Mouse (Mus musculus) bone marrow, adult 2 months (tissue): ENCODE data around the gene Igfbp6. TPM values are rescaled to one million over a fixed set of nuclear protein-coding genes. Genes with fewer than 3 reads are reported as not detected.
"Not testable (repeated sequence)": the region's sequence is repeated elsewhere in the genome, so short reads cannot be mapped to it uniquely, and the experiment has no call there.

Source experiments
- H3K27ac ChIP-seq: fragments of 200-500 bp; 2 replicates; pipeline ENCODE4 v1.5.1; 2012; ENCODE audit warnings: low read depth, mild to moderate bottlenecking, control low read depth, inconsistent platforms, low read length; ENCODE audit not compliant: control insufficient read depth, poor library complexity, insufficient read depth
- H3K4me1 ChIP-seq: fragments of 200-500 bp; 2 replicates; pipeline ENCODE4 v1.6.1; 2011; ENCODE audit warnings: low read length; ENCODE audit not compliant: control insufficient read depth, insufficient read depth
- H3K4me3 ChIP-seq: fragments of 200-500 bp; replicated peaks from 2 replicates; pipeline ENCODE3; 2011; ENCODE audit warnings: mild to moderate bottlenecking, low read depth, low read length, control low read depth; ENCODE audit not compliant: control insufficient read depth
- CTCF ChIP-seq: fragments of 200-500 bp; IDR thresholded peaks from 2 replicates; pipeline ENCODE4 v1.5.1; 2011; ENCODE audit warnings: low read length, control low read depth; ENCODE audit not compliant: control insufficient read depth, insufficient read depth
- POLR2A ChIP-seq: fragments of 200-500 bp; IDR thresholded peaks from 2 replicates; pipeline ENCODE4 v1.6.1; 2011; ENCODE audit warnings: low read depth, mild to moderate bottlenecking, control low read depth, low read length, borderline replicate concordance; ENCODE audit not compliant: control insufficient read depth
- WGBS: fragments of 180-500 bp; shearing (Covaris S2); methylation state at CpG from one replicate; pipeline ENCODE4 v1.1.7; 2018; 5-methylcytosine and 5-hydroxymethylcytosine counted together
- polyA plus RNA-seq: library from polyadenylated mRNA; stranded (reverse); fragments of >200 nt; gene quantifications from 2 replicates; pipeline ENCODE4 v1.2.4, GENCODE M21; 2011; ENCODE audit warnings: low replicate concordance; ENCODE audit not compliant: missing spikeins, insufficient read depth, insufficient read length

Gene Igfbp6
- polyA plus RNA-seq, 1 experiment, result not detected

- WGBS, result 11% methylated on average over 20 of the region's 20 CpGs
- peaks cover 4% of the 10 kb centered on the region; the same call in 1 of the 2 replicates for H3K4me1 ChIP-seq
- peak within 1 kb of the TSS; percentile 80 for H3K27ac ChIP-seq
- peak within 1 kb of the TSS; percentile 56 for H3K4me3 ChIP-seq
- TF ChIP-seq POLR2A, result no peak
- no peak; the same call in 1 of the 2 replicates for TF ChIP-seq CTCF
These were observed 6.4 kb downstream of the Igfbp6 start, which contains the start of gene Soat2 for GRCm38 (mm10) chr15:102150301-102151135. Gene Soat2, plus strand, starts transcription at chr15:102150526.

GRCm38 (mm10) chr15:102152646-102153045, 8.5 kb downstream of the Igfbp6 start:
- TF ChIP-seq POLR2A, result no peak
- no peak for TF ChIP-seq CTCF
- no peak overlapping the region for H3K27ac ChIP-seq
- peaks cover 3% of the 10 kb centered on the region; the same call in 1 of the 2 replicates for H3K4me1 ChIP-seq
- 72% methylated on average over 4 of the region's 4 CpGs for WGBS
- H3K4me3 ChIP-seq, result no peak overlapping the region

GRCm38 (mm10) chr15:102155006-102155405, 10.8 kb downstream of the Igfbp6 start:
- H3K4me1 ChIP-seq, H3K4me3 ChIP-seq, H3K27ac ChIP-seq: not testable (repeated sequence)
- WGBS, result 92% methylated on average over 6 of the region's 6 CpGs

- H3K4me1 ChIP-seq, result no peaks in the 10 kb centered on the region; the same call in none of the 2 replicates
- H3K27ac ChIP-seq, result no peak overlapping the region
- no peak overlapping the region for H3K4me3 ChIP-seq
- 89% methylated on average over 20 of the region's 20 CpGs for WGBS
- TF ChIP-seq POLR2A (no peak), CTCF (no peak)
These were observed 12.7 kb downstream of the Igfbp6 start for GRCm38 (mm10) chr15:102156836-102157235.

GRCm38 (mm10) chr15:102160415-102161060, 16.4 kb downstream of the Igfbp6 start:
- WGBS, result 69% methylated on average over 26 of the region's 27 CpGs
- H3K4me3 ChIP-seq, result no peak overlapping the region
- no peak overlapping the region for H3K27ac ChIP-seq
- H3K4me1 ChIP-seq, result peaks cover 2% of the 10 kb centered on the region
- TF ChIP-seq CTCF, result no peak
- no peak for TF ChIP-seq POLR2A

GRCm38 (mm10) chr15:102163900-102164693, 19.9 kb downstream of the Igfbp6 start:
- 15% methylated on average over 3 of the region's 3 CpGs for WGBS

GRCm38 (mm10) chr15:102165468-102166100, 21.4 kb downstream of the Igfbp6 start:
- TF ChIP-seq CTCF (no peak), POLR2A (no peak)
- no peak overlapping the region for H3K4me3 ChIP-seq
- no peak overlapping the region for H3K27ac ChIP-seq
- WGBS, result 4% methylated on average over 6 of the region's 6 CpGs
- peaks cover 2% of the 10 kb centered on the region; the same call in 1 of the 2 replicates for H3K4me1 ChIP-seq

More at GRCm38 (mm10) chr15:102163900-102164693, 19.9 kb downstream of the Igfbp6 start:
- H3K27ac ChIP-seq, result no peak overlapping the region
- H3K4me3 ChIP-seq, result no peak overlapping the region
- peaks cover 2% of the 10 kb centered on the region for H3K4me1 ChIP-seq
- no peak for TF ChIP-seq POLR2A
- TF ChIP-seq CTCF, result no peak
